Mouse (Mus musculus): Measurements from ENCODE around the gene Tceal8. TPM values are rescaled to one million over a fixed set of nuclear protein-coding genes. Genes with fewer than 3 reads are reported as not detected.
A peak's percentile ranks its signal among the peaks of the same experiment; 100 is the strongest.
"Not testable (repeated sequence)": the region's sequence is repeated elsewhere in the genome, so short reads cannot be mapped to it uniquely, and the experiment has no call there.

The Tceal8 gene
- polyA plus RNA-seq, 1 experiment: 0.61 TPM

DNA sequence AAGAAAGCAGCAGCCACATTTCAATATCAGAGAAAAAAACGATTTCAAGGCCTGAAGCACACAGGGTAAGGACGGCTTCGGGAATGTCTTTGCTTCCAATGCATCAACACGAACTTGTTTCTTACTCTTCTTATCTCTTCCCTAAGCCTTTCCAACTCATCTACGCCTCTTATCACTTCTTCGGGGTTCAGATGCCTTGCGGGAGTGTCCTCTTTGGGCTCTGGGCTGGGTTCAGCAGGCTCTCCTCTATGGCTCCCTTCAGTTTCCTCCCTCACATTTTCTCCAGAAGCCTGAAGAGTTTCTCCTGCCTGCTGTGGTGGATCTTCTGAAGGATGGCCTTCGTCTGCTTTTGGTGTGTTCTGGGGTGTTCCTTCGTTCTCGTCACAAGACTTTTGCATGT, 1.5 kb downstream of the Tceal8 start:
- Histone ChIP-seq H3K36me3 (ENCODE audit: control insufficient read depth, insufficient read depth, low read length) (no peaks in the 10 kb centered on the region), H3K4me1 (ENCODE audit: control insufficient read depth, insufficient read depth, insufficient read length, low read length) (no peaks in the 10 kb centered on the region), H3K4me3 (ENCODE audit: low read depth, low read length) (no peak overlapping the region), H3K27ac (ENCODE audit: insufficient read depth, low read depth, low read length) (no peak overlapping the region), H3K27me3 (ENCODE audit: control insufficient read depth, insufficient read depth, low read length) (no peaks in the 10 kb centered on the region)
- no peak for TF ChIP-seq CTCF (IDR thresholded peaks at IDR 0.05; ENCODE audit: extremely low read depth, insufficient read length, insufficient replicate concordance, low read depth, low read length)
- TF ChIP-seq POLR2A (IDR thresholded peaks at IDR 0.05; ENCODE audit: low read depth, low read length): no peak
- WGBS: 70% methylated on average over 10 of the region's 10 CpGs

DNA sequence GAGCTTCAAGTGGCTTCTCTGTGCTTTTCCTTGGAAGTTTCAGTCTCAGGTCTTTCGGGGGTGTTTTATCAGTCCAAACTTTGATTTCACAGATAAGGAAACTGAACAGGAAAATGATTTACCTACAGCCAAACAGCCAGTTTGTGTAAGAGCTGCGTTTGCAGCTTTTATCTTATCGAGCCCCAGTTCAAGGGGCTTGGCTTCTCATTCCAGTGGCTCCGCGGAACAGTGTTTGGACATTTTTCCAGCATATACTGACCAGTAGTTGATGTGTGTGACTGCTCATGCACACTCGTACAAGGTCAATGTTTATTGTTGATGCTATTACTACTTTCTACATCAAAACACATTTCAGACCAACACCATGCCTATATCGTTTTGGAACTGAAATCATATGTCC, 27.9 kb downstream of the Tceal8 start:
- Histone ChIP-seq H3K27ac (ENCODE audit: insufficient read depth, low read depth, low read length) (no peak overlapping the region), H3K27me3 (ENCODE audit: control insufficient read depth, insufficient read depth, low read length) (no peaks in the 10 kb centered on the region), H3K36me3 (ENCODE audit: control insufficient read depth, insufficient read depth, low read length) (no peaks in the 10 kb centered on the region), H3K4me1 (ENCODE audit: control insufficient read depth, insufficient read depth, insufficient read length, low read length) (no peaks in the 10 kb centered on the region), H3K4me3 (ENCODE audit: low read depth, low read length) (no peak overlapping the region)
- TF ChIP-seq CTCF (IDR thresholded peaks at IDR 0.05; ENCODE audit: extremely low read depth, insufficient read length, insufficient replicate concordance, low read depth, low read length): no peak
- TF ChIP-seq POLR2A (IDR thresholded peaks at IDR 0.05; ENCODE audit: low read depth, low read length): no peak
- WGBS: 19% methylated on average over 7 of the region's 7 CpGs

- H3K4me3 ChIP-seq (ENCODE audit: low read depth, low read length): no peak overlapping the region
- no peak overlapping the region for H3K27ac ChIP-seq (ENCODE audit: insufficient read depth, low read depth, low read length)
- H3K27me3 ChIP-seq (ENCODE audit: control insufficient read depth, insufficient read depth, low read length): no peaks in the 10 kb centered on the region
- TF ChIP-seq POLR2A (IDR thresholded peaks at IDR 0.05; ENCODE audit: low read depth, low read length): no peak
- TF ChIP-seq CTCF (IDR thresholded peaks at IDR 0.05; ENCODE audit: extremely low read depth, insufficient read length, insufficient replicate concordance, low read depth, low read length): no peak
- WGBS: 52% methylated on average over 2 of the region's 2 CpGs
- H3K36me3 ChIP-seq (ENCODE audit: control insufficient read depth, insufficient read depth, low read length): no peaks in the 10 kb centered on the region
- no peaks in the 10 kb centered on the region for H3K4me1 ChIP-seq (ENCODE audit: control insufficient read depth, insufficient read depth, insufficient read length, low read length)
These were observed 28.4 kb downstream of the Tceal8 start for GRCm38 (mm10) chrX:136143711-136144110.

GRCm38 (mm10) chrX:136141385-136141784, 30.8 kb downstream of the Tceal8 start:
- Histone ChIP-seq H3K4me1 (ENCODE audit: control insufficient read depth, insufficient read depth, insufficient read length, low read length) (no peaks in the 10 kb centered on the region), H3K36me3 (ENCODE audit: control insufficient read depth, insufficient read depth, low read length) (no peaks in the 10 kb centered on the region), H3K27ac (ENCODE audit: insufficient read depth, low read depth, low read length) (no peak overlapping the region), H3K27me3 (ENCODE audit: control insufficient read depth, insufficient read depth, low read length) (no peaks in the 10 kb centered on the region), H3K4me3 (ENCODE audit: low read depth, low read length) (no peak overlapping the region)
- TF ChIP-seq CTCF (IDR thresholded peaks at IDR 0.05; ENCODE audit: extremely low read depth, insufficient read length, insufficient replicate concordance, low read depth, low read length) (no peak), POLR2A (IDR thresholded peaks at IDR 0.05; ENCODE audit: low read depth, low read length) (no peak)
- 70% methylated on average over 5 of the region's 5 CpGs for WGBS

DNA sequence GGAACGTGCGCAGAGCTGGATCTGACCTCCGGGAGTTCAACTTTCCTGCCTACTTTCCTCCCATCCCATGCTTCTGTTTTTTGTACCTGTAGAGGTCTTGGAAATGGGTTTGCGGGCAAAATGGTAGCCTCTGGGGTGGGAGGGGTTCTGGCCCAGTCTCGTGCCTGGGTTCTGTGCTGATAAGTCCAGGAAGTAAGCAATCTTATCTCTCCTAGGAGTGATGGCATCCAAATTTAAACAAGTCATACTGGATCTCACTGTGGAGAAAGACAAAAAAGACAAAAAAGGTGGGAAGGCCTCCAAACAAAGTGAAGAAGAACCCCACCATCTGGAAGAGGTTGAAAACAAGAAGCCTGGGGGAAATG, 32.5 kb downstream of the Tceal8 start:
- not testable (repeated sequence) for H3K4me3 ChIP-seq (ENCODE audit: low read depth, low read length)
- WGBS: 30% methylated on average over 5 of the region's 5 CpGs

DNA sequence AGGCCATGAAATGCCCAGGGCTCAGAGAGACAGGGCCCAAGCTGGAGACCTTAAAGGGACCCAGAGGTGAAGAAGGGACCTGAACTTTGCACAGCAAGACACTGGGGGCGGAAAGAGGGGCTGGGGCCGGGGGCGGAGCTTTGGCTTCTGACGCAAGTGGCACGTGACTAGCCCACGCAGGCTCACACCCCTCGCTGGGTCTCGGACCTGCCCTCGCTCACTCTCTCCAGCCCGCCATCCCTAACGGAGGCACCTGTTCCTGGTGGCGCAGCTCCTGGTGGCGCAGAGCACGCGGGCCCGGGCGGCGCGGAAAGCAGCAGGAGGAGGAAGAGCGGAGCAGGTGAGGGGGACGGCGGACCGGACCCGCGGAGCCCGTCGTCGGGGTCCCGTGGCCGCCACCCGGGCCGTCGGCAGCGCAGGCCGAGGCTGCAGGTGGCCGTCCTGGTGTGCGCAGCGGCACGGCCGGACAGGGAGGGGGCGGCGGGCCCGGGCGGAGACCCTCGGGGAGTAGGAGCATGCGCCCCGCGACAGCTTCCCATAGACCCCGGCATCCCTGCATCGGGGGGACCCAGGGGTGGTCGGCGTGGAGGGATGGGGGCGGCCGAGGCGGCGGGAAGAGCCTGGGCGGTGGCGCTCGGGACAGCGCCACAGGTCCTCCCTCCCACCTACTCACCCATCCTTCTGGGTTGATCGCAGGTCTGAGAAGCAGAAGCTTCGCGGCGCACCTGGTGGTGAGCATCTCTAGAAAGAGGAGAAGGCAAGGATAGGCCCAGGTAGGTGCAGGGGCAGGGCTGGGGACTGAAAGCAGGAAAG, 33.1 kb downstream of the Tceal8 start, which contains the start of gene Bex4:
Bex4 (plus strand) TSS at position 170 of the 813 bp plus-strand sequence.
- WGBS: 30% methylated on average over 4 of the region's 64 CpGs
- H3K27me3 ChIP-seq (ENCODE audit: control insufficient read depth, insufficient read depth, low read length); H3K36me3 ChIP-seq (ENCODE audit: control insufficient read depth, insufficient read depth, low read length); H3K4me3 ChIP-seq (ENCODE audit: low read depth, low read length); H3K27ac ChIP-seq (ENCODE audit: insufficient read depth, low read depth, low read length); H3K4me1 ChIP-seq (ENCODE audit: control insufficient read depth, insufficient read depth, insufficient read length, low read length): not testable (repeated sequence)

More for the DNA sequence above, 32.5 kb downstream of the Tceal8 start:
- H3K4me1 ChIP-seq (ENCODE audit: control insufficient read depth, insufficient read depth, insufficient read length, low read length); H3K27ac ChIP-seq (ENCODE audit: insufficient read depth, low read depth, low read length); H3K27me3 ChIP-seq (ENCODE audit: control insufficient read depth, insufficient read depth, low read length); H3K36me3 ChIP-seq (ENCODE audit: control insufficient read depth, insufficient read depth, low read length): not testable (repeated sequence)

DNA sequence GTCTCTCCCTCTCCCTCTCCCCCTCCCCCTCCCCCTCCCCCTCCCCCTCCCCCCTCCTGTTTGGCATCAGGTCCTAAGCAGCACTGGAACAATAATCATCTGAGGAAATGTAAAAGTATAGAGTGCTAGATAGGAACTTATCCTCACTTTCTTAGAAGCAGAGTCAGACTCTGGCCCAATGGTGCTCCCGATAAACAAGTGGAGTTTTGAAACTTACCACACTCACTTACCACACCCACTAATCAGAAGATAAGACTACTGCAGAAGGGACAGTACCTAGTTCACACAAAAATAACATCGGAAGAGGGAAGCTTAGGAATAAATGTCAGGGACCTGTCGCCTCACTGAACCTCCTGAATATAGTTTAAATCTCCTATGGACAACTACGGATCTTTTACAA, 36.6 kb downstream of the Tceal8 start:
- Histone ChIP-seq H3K36me3 (ENCODE audit: control insufficient read depth, insufficient read depth, low read length) (no peaks in the 10 kb centered on the region), H3K27ac (ENCODE audit: insufficient read depth, low read depth, low read length) (no peak overlapping the region), H3K4me1 (ENCODE audit: control insufficient read depth, insufficient read depth, insufficient read length, low read length) (no peaks in the 10 kb centered on the region), H3K27me3 (ENCODE audit: control insufficient read depth, insufficient read depth, low read length) (no peaks in the 10 kb centered on the region), H3K4me3 (ENCODE audit: low read depth, low read length) (no peak overlapping the region)
- WGBS: 71% methylated on average over 4 of the region's 4 CpGs
- no peak for TF ChIP-seq CTCF (IDR thresholded peaks at IDR 0.05; ENCODE audit: extremely low read depth, insufficient read length, insufficient replicate concordance, low read depth, low read length)
- TF ChIP-seq POLR2A (IDR thresholded peaks at IDR 0.05; ENCODE audit: low read depth, low read length): no peak

- 18% methylated on average over 5 of the region's 5 CpGs for WGBS
- TF ChIP-seq CTCF (IDR thresholded peaks at IDR 0.05; ENCODE audit: extremely low read depth, insufficient read length, insufficient replicate concordance, low read depth, low read length) (peak; percentile 16; the same call in 1 of the 2 replicates), POLR2A (IDR thresholded peaks at IDR 0.05; ENCODE audit: low read depth, low read length) (no peak)
- H3K4me3 ChIP-seq (ENCODE audit: low read depth, low read length): no peak overlapping the region
These were observed 44.4 kb downstream of the Tceal8 start for GRCm38 (mm10) chrX:136127744-136128064.

More at GRCm38 (mm10) chrX:136127744-136128064, 44.4 kb downstream of the Tceal8 start:
- no peaks in the 10 kb centered on the region for H3K4me1 ChIP-seq (ENCODE audit: control insufficient read depth, insufficient read depth, insufficient read length, low read length)
- H3K27me3 ChIP-seq (ENCODE audit: control insufficient read depth, insufficient read depth, low read length): no peaks in the 10 kb centered on the region
- no peaks in the 10 kb centered on the region for H3K36me3 ChIP-seq (ENCODE audit: control insufficient read depth, insufficient read depth, low read length)
- H3K27ac ChIP-seq (ENCODE audit: insufficient read depth, low read depth, low read length): no peak overlapping the region
